Mouse (Mus musculus) megakaryocyte, embryonic 14.5 days (primary cell): ENCODE data around the gene Tenm4.

Experiments used
- FLI1 ChIP-seq: IDR thresholded peaks from 2 replicates; pipeline ENCODE4 v1.6.1; 2012; ENCODE audit warnings: low read length, inconsistent platforms, mixed read lengths
- GATA1 ChIP-seq: IDR thresholded peaks from 3 replicates; pipeline ENCODE4 v1.6.1; 2012; ENCODE audit warnings: mixed read lengths, low read length, inconsistent platforms, borderline replicate concordance

GRCm38 (mm10) chr7:96556756-96557155 lies 385.7 kb downstream of the Tenm4 start:
- no peak for TF ChIP-seq GATA1
- no peak for TF ChIP-seq FLI1
